Mouse (Mus musculus) G1E-ER4 (cell line): ENCODE results near the gene Igsf9. TPM values are rescaled to one million over a fixed set of nuclear protein-coding genes. Genes with fewer than 3 reads are reported as not detected.

Experiments used
- GATA1 ChIP-seq: IDR thresholded peaks from one replicate; pipeline ENCODE4 v1.8.0; 2012; ENCODE audit warnings: low read length, inconsistent platforms
- polyA plus RNA-seq: library from polyadenylated mRNA; stranded (reverse); fragments of >175 nt; gene quantifications from 2 replicates; pipeline ENCODE4 v1.2.3, GENCODE M21; 2012

The Igsf9 gene
- polyA plus RNA-seq, 1 experiment: not detected

GRCm38 (mm10) chr1:172457196-172457595, 24.4 kb upstream of the Igsf9 start:
- no peak for TF ChIP-seq GATA1

DNA sequence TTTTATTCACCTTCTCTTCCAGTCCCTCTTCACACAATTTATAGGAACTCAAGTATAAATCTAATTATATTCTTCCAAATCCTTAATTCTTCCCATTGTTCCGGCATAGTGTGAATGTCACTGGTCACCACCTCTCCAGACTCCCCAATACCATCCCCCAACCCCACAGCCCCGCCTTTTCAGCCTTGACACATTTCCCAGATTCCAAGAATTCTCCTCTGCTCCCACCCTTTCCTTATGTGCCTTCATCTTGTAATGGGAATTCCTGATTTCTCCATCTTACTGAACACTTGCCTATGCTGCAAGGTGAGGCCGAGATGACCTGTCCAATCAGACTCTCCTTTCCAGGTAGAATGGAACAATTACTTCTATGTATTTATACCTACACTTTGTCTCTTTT, 23.5 kb upstream of the Igsf9 start:
- no peak for TF ChIP-seq GATA1

GRCm38 (mm10) chr1:172461602-172462001, 20.0 kb upstream of the Igsf9 start:
- TF ChIP-seq GATA1: no peak

DNA sequence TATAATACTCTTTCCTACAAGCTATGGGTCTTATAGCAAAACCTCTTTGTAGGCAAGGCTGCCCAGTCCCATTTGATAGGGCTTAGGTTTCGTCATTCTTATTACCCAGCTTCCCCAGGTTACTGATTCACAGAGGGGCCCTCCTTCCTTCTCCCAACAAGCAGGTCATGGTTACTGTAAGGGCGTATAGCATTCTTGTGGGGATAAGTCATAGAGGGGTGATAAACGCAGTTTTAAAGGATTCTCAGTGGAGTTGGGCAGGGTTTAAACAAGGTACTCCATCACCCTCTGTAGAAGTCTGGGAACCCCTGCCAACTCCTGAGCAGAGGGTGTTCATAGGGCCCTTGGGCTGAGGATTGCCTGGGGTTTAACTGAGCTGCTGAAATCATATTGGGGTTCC, 19.1 kb upstream of the Igsf9 start:
- no peak for TF ChIP-seq GATA1

DNA sequence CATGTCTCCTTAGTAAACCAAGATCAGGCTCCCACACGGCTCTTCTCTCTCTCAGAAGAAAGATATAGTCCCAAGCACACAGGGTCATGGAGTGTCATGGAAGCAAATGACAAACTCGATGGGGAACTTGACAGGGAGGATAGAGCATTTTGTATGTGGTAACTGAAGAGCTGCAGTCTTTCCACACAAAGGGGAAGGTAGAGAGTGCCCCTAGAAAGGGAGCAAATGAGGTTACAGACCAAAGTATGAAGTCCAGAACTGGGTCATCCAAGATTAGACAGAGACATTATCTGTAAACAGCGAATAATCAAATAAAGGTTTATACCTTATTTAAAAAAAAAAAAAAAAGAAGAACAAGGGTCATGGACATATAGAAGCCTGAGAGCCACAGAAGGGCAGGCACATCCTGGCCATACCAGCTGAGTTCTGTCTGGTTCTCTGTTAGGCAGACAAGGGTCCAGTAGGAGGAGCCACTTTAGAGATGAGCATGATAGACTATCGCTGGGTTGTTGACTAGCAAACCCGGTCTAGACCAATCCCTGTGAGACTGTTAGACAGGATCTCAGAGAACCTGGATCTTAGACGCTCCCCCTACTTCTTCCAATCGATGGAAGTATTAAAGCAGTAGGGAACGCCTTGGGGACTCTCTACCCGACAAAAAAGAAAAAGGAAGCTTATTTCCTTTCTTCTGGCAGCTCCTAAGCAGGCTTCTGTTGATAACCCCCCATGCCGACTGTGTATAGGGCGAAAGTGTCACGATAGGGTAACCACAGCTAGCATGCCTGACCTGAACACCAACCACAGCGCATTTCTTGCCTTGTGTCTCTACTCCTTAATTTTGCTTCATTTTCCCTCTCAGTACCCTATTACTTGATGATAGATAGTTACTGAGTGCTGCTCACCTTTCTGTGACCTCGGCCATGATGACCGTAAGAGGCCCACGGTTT, 17.9 kb upstream of the Igsf9 start:
- no peak for TF ChIP-seq GATA1

DNA sequence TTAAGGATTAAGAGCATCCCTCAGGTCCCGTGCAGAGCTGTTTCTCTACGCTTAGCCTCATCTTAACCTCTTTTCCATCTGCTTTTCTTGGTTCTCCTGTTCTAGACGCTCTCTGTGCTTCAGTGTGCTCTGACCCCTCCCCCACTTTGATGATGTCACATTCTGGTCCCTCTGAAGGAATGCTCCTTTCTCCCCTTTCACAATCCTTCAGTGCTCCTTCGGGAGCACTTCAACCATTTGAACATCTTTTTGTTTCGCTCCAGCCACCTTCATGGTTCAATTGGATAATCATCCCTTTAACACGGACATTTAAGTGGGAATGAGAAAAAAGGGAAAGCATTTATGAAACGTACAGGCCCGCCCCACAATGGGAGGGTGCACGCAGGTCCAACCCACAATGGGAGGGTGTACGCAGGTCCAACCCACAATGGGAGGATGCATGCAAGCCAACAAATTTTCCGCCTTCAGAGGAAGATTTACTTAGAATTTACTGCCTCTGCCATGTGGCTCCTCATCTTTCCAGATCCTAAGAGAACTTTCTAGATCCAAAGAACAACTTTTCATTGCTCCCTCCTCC, 13.2 kb upstream of the Igsf9 start:
- TF ChIP-seq GATA1: no peak

DNA sequence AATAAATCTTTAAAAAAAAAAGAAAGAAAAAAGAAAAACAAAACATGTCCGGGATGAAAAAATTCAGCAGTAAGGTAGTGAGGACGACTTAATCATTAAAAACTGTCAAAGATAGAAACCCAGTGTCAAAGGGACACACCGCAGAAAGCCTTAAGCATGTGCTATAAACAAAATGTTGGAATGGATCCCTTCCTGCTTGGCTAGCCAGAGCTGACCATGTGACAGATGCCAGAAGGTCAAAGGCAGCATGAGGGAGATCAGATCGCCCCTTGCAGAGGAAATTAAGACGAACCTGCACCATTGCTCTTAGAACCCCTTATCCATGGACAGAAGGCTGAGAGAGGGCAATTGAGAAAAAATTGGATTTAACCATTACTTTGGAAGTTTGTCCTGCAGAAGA, 12.2 kb upstream of the Igsf9 start:
- no peak for TF ChIP-seq GATA1

DNA sequence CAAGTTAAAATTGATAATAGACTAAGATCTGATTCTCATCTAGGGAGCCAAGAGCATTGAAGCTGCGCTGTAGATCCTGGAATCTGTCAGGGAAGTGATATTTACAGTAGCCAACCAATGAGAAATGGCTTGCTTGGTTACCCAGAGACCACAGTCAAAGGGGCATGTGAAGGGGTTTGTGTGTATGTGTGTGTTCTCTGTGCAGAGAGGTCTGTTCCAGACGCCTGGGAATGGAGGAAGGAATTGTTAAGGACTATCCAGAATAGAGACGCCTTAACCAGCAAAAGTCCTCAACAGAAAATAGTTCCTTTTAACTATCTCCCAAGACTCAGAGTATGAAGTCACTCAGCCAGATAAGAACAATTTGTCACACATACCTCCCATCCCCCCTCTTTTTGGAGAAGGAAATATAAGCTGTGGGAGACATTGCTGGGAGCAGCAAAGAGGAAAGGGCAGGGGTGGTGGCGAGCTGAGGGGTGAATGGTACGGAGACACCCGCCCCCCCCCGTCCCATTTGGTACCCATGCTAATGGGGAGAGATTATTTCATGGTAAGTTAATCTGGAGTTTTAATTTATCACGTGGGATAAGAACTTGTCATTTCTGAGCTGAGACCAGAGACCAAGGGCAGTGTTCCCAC, 11.7 kb upstream of the Igsf9 start:
- no peak for TF ChIP-seq GATA1

GRCm38 (mm10) chr1:172472909-172473308, 8.7 kb upstream of the Igsf9 start:
- no peak for TF ChIP-seq GATA1

GRCm38 (mm10) chr1:172474196-172474595, 7.4 kb upstream of the Igsf9 start:
- TF ChIP-seq GATA1: no peak

DNA sequence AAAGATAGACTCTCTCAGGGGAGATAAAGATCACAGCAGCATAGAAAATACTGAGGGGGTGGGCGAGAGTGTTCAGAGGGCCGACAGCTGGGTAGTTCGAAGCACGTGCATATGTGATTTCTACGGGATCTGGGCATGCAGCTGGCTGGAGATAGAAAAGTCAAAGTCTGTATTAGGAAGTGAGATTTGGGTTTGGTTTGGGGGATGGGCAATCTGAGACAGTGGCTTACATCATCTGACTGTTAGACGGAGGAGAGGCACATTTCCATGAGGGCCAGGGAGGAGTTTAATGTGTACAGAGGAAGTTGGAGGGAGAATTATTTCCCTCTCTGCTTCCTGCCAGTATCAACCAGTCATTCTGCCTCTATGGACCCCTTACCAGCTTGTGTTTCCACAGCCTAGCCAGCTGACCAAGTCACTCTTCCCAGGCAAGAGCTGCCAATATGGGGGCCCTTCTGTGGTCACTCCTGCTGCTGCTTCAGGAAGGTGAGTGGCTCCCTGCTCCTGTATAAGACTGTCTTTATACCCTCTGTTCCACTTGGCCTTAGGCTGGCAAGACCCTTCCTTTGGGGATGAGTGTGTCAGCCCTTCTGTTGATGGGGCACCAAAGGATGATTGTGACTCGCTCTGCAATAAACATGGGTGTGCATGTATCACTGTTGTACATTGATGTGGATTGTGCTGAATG, 6.4 kb upstream of the Igsf9 start, which contains the start of gene Slamf9:
TSS of gene Slamf9 (plus strand) at position 305 of the 688 bp plus-strand sequence.
- no peak for TF ChIP-seq GATA1

GRCm38 (mm10) chr1:172478020-172478419, 3.6 kb upstream of the Igsf9 start:
- no peak for TF ChIP-seq GATA1

GRCm38 (mm10) chr1:172480376-172480775, 1.2 kb upstream of the Igsf9 start:
- no peak for TF ChIP-seq GATA1

DNA sequence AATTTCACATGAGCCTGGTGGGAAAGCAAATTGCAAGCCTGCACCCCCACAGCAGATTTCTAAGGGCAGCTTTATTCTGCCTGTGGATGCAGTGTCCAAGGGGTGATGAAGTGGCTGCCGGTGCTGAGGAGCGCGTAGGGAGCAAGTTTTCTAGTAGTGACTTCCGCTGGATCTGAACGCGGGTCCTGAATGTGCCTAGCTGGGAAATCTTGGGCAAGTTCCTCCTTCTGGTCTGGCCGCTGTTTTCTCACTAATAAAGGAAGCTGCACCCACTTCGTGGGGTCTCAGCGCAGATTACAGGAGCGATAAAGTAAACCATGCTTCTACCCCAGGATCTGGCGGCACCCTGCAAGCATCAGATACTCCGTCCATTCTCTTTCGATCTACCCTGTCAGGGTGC, 477 bp upstream of the Igsf9 start:
- no peak for TF ChIP-seq GATA1

DNA sequence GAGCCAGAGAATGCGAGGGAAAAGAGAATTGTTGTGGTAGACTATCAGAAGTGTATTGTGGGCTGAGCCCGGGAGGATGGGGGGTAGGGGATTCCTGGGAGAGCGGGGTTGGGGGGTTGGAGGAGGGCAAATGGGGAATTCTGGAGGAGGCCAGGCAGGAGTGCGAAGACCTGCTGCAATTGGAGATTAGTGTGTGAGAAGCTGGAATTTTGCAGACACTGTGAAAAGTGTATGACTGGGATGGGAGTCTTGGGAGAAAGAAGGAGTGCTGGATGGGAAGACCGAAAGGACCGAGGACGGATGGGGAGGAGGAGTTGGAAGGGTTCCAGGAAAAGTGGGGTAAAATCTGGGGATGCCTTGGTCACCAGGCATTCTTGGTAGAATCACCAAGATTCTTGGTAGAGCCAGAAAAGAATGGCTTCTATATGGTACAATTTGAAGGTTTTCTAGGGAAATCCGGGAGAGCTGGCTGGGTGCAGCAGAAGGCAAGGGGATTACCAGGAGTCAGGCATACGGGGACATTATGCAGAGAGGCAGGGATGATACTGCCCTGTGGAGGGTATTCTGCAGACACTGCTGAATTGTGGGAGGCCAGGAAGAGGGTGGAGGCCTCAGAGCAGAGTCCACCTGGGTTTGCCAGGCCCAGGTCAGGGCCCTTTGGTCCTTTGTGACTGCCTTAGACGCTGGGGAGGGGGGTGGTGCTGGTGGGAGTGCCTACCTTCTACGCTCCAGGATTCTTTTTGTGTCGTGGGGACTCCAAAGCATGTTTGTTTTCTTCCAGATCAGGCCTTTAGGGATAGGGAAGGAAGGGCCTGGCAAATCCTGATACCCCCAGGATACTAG, 1.2 kb downstream of the Igsf9 start:
- TF ChIP-seq GATA1: no peak
